9 mouse cellular contexts compared by ENCODE assay signal in genomic region chr9:108189488-108189786, GRCm38 (mm10). TPM values are rescaled to one million over a fixed set of nuclear protein-coding genes. Genes with fewer than 3 reads are reported as not detected.
DNase-seq lines count a peak whose midpoint lies in the region; ATAC-seq lines count a peak whose summit lies in the region.
"Had no signal": no experiment of that assay in that cellular context is flagged by ENCODE, and none has a peak within 500 bp of the region (broad histone marks: within the 10 kb centered on the region; RNA-seq: fewer than 3 reads in every experiment).

No protein-coding gene starts in this region.

- H3K36me3 ChIP-seq in heart, embryonic 13.5 days: no peaks in the 10 kb centered on the region
- no peaks in the 10 kb centered on the region for H3K36me3 ChIP-seq in embryonic facial prominence, embryonic 11.5 days (replicated peaks; ENCODE audit: control insufficient read depth, insufficient read depth, low read depth, low read length)
- no peaks in the 10 kb centered on the region; the same call in 1 of the 2 replicates for H3K36me3 ChIP-seq in hindbrain, embryonic 15.5 days
- no peaks in the 10 kb centered on the region; the same call in 1 of the 2 replicates for H3K36me3 ChIP-seq in midbrain, embryonic 15.5 days (replicated peaks)

- no peak for ATAC-seq in heart, embryonic 13.5 days (ENCODE audit: extremely low read depth, insufficient number of reproducible peaks, low FRiP score, low TSS enrichment)
- no peak for ATAC-seq in embryonic facial prominence, embryonic 11.5 days (replicated peaks; ENCODE audit: insufficient number of reproducible peaks, low FRiP score, low TSS enrichment, low read depth)
- ATAC-seq in hindbrain, embryonic 15.5 days (ENCODE audit: low FRiP score, low read depth): no peak
- no peak for ATAC-seq in midbrain, embryonic 15.5 days (replicated peaks)

- no peaks in the 10 kb centered on the region for H3K9me3 ChIP-seq in heart, embryonic 13.5 days
- H3K9me3 ChIP-seq in embryonic facial prominence, embryonic 11.5 days (replicated peaks; ENCODE audit: control insufficient read depth, low read length): no peaks in the 10 kb centered on the region
- no peaks in the 10 kb centered on the region for H3K9me3 ChIP-seq in hindbrain, embryonic 15.5 days
- no peaks in the 10 kb centered on the region for H3K9me3 ChIP-seq in midbrain, embryonic 15.5 days
- H3K9me3 ChIP-seq: megakaryocyte, embryonic 14.5 days had no signal

- no peak overlapping the region for H3K27ac ChIP-seq in heart, embryonic 13.5 days (replicated peaks)
- no peak overlapping the region for H3K27ac ChIP-seq in embryonic facial prominence, embryonic 11.5 days (replicated peaks; ENCODE audit: low read depth, low read length)
- peak overlapping the region; percentile 82 for H3K27ac ChIP-seq in hindbrain, embryonic 15.5 days (replicated peaks)
- peak overlapping the region; percentile 78 for H3K27ac ChIP-seq in midbrain, embryonic 15.5 days

- peak overlapping the region; percentile 98 for H3K4me2 ChIP-seq in heart, embryonic 13.5 days
- peak overlapping the region; percentile 95 for H3K4me2 ChIP-seq in embryonic facial prominence, embryonic 11.5 days (ENCODE audit: low read depth, low read length)
- H3K4me2 ChIP-seq in hindbrain, embryonic 15.5 days: peak overlapping the region; percentile 73
- peak overlapping the region; percentile 57 for H3K4me2 ChIP-seq in midbrain, embryonic 15.5 days

- H3K27me3 ChIP-seq in heart, embryonic 13.5 days (replicated peaks): peaks cover 70% of the 10 kb centered on the region
- H3K27me3 ChIP-seq in embryonic facial prominence, embryonic 11.5 days (ENCODE audit: control insufficient read depth, insufficient read depth, low read length): peaks cover 6% of the 10 kb centered on the region; the same call in 1 of the 2 replicates
- no peaks in the 10 kb centered on the region for H3K27me3 ChIP-seq in hindbrain, embryonic 15.5 days
- peaks cover 4% of the 10 kb centered on the region; the same call in 1 of the 2 replicates for H3K27me3 ChIP-seq in midbrain, embryonic 15.5 days (replicated peaks)

- peak overlapping the region; percentile 66 for H3K4me3 ChIP-seq in heart, embryonic 13.5 days
- H3K4me3 ChIP-seq in embryonic facial prominence, embryonic 11.5 days (ENCODE audit: low read depth, low read length): peak overlapping the region; percentile 60
- H3K4me3 ChIP-seq in hindbrain, embryonic 15.5 days: peak overlapping the region; percentile 84
- H3K4me3 ChIP-seq in midbrain, embryonic 15.5 days: peak overlapping the region; percentile 54

- H3K4me1 ChIP-seq in heart, embryonic 13.5 days: peaks cover 7% of the 10 kb centered on the region
- H3K4me1 ChIP-seq in embryonic facial prominence, embryonic 11.5 days (ENCODE audit: control insufficient read depth, insufficient read depth, low read length): 0 out of 2 replicates have a peak, but pooled peaks cover 2% of the 10 kb centered on the region
- H3K4me1 ChIP-seq in hindbrain, embryonic 15.5 days (replicated peaks): peaks cover 32% of the 10 kb centered on the region
- peaks cover 29% of the 10 kb centered on the region for H3K4me1 ChIP-seq in midbrain, embryonic 15.5 days

- 40% methylated on average over 5 of the region's 5 CpGs for WGBS in heart, embryonic 13.5 days
- 41% methylated on average over 5 of the region's 5 CpGs for WGBS in embryonic facial prominence, embryonic 11.5 days
- 15% methylated on average over 5 of the region's 5 CpGs for WGBS in hindbrain, embryonic 15.5 days
- WGBS in midbrain, embryonic 15.5 days: 24% methylated on average over 5 of the region's 5 CpGs

- no peak for DNase-seq in heart, adult 9 months (ENCODE audit: low spot score in 2 of 2)
- DNase-seq in embryonic facial prominence, embryonic 11.5 days (ENCODE audit: low spot score): no peak
- no peak for DNase-seq in Muller cell, postnatal 12 days (ENCODE audit: inconsistent ontology term)
- DNase-seq in gastrocnemius, adult 18-20 months (ENCODE audit: low spot score): no peak
- DNase-seq in cerebellum, adult 11 months: no peak

- no peak overlapping the region for H3K9ac ChIP-seq in heart, embryonic 13.5 days
- H3K9ac ChIP-seq in embryonic facial prominence, embryonic 11.5 days (replicated peaks; ENCODE audit: low read length): no peak overlapping the region
- peak overlapping the region; percentile 89 for H3K9ac ChIP-seq in hindbrain, embryonic 15.5 days
- H3K9ac ChIP-seq in midbrain, embryonic 15.5 days: peak overlapping the region; percentile 70

RNA-seq across cellular contexts. Expression of gene Bsn, which starts 0.7 kb away (rescaled TPM):
- polyA plus RNA-seq in heart, embryonic 13.5 days (2015; fragmentation: Nextera tagmentation; extraction: Ambion mirVana): 0.32 and 0.36 TPM in 2 replicates
- polyA plus RNA-seq in embryonic facial prominence, embryonic 11.5 days (2014; fragmentation: Nextera tagmentation; extraction: Ambion mirVana): 0.97 and 1.1 TPM in 2 replicates
- polyA plus RNA-seq in hindbrain, embryonic 15.5 days (2015; fragmentation: Nextera tagmentation; extraction: Ambion mirVana): 10.0 and 10.2 TPM in 2 replicates
- polyA plus RNA-seq in midbrain, embryonic 15.5 days (2015; fragmentation: Nextera tagmentation; extraction: Ambion mirVana): 11.1 TPM in 2 replicates
- total RNA-seq in gastrocnemius, adult 18-20 months (2021): under 1 TPM; 0.02 TPM

Comparison
In these comparisons a context has a peak if more than half of its experiments do, and no peak if none do; other contexts are left out.
1. H3K27ac ChIP-seq: peak in hindbrain, embryonic 15.5 days (single experiment) and midbrain, embryonic 15.5 days (single experiment); none in heart, embryonic 13.5 days (single experiment) and embryonic facial prominence, embryonic 11.5 days (single experiment).
2. H3K9ac ChIP-seq: peak in hindbrain, embryonic 15.5 days (single experiment) and midbrain, embryonic 15.5 days (single experiment); none in heart, embryonic 13.5 days (single experiment) and embryonic facial prominence, embryonic 11.5 days (single experiment).
3. Peak in every context shown above with its lines, with median percentiles within 50 percentile points of each other: H3K4me2 ChIP-seq and H3K4me3 ChIP-seq.